Mouse (Mus musculus) embryonic fibroblast, embryonic 13.5 days (primary cell): ENCODE results near the gene Ren1. TPM values are rescaled to one million over a fixed set of nuclear protein-coding genes. Genes with fewer than 3 reads are reported as not detected.
"Not testable (repeated sequence)": the region's sequence is repeated elsewhere in the genome, so short reads cannot be mapped to it uniquely, and the experiment has no call there.

Experiments
- H3K27ac ChIP-seq: 2 replicates; pipeline ENCODE4 v1.5.1; 2012; ENCODE audit warnings: low read length, control low read depth, inconsistent platforms; ENCODE audit not compliant: insufficient read depth
- H3K4me1 ChIP-seq: 2 replicates; pipeline ENCODE4 v1.6.1; 2011; ENCODE audit warnings: low read length; ENCODE audit not compliant: control insufficient read depth, insufficient read depth
- H3K4me3 ChIP-seq: 2 replicates; pipeline ENCODE4 v1.5.1; 2011; ENCODE audit warnings: mild to moderate bottlenecking, control low read depth, low read length; ENCODE audit not compliant: insufficient read depth
- CTCF ChIP-seq: IDR thresholded peaks from 2 replicates; pipeline ENCODE4 v1.5.1; 2011; ENCODE audit warnings: mild to moderate bottlenecking, control low read depth, low read length, moderate library complexity, borderline replicate concordance; ENCODE audit not compliant: insufficient read depth
- POLR2A ChIP-seq: IDR thresholded peaks from 2 replicates; pipeline ENCODE4 v1.6.1; 2011; ENCODE audit warnings: low read depth, mild to moderate bottlenecking, control low read depth, low read length, moderate library complexity
- polyA plus RNA-seq: library from polyadenylated mRNA; stranded (reverse); fragments of >200 nt; gene quantifications from 2 replicates; pipeline ENCODE4 v1.2.4, GENCODE M21; 2011; ENCODE audit warnings: low read depth; ENCODE audit not compliant: missing spikeins, insufficient read length

Ren1 gene
- polyA plus RNA-seq, 1 experiment, result not detected

DNA sequence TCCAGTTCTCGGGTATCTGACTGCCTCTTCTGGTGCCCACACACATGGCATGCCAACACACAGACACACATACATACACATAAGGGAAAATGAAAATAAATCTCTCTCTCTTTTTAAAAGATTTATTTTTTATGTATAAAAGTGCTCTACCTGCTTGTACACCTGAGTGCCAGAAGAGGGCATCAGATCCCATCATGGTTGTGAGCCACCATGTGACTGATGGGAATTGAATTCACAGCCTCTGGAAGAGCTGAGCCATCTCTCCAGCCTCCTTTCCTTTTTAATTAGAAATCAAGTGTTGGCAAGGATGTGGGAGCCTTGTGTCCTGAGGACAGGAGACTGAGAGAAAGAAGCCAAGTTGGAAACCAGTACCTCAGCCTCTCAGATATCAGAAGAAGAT, 33.2 kb upstream of the Ren1 start:
- no peak overlapping the region for H3K4me3 ChIP-seq
- H3K4me1 ChIP-seq, result no peaks in the 10 kb centered on the region
- no peak for TF ChIP-seq CTCF
- TF ChIP-seq POLR2A, result no peak
- no peak overlapping the region for H3K27ac ChIP-seq

- no peaks in the 10 kb centered on the region for H3K4me1 ChIP-seq
- H3K27ac ChIP-seq, result no peak within 1 kb of the TSS
- TF ChIP-seq CTCF (no peak), POLR2A (no peak)
- H3K4me3 ChIP-seq, result no peak within 1 kb of the TSS
These were observed 28.9 kb upstream of the Ren1 start, which contains the start of gene Kiss1 for GRCm38 (mm10) chr1:133321267-133321925. Gene Kiss1, plus strand, starts transcription at chr1:133321875.

DNA sequence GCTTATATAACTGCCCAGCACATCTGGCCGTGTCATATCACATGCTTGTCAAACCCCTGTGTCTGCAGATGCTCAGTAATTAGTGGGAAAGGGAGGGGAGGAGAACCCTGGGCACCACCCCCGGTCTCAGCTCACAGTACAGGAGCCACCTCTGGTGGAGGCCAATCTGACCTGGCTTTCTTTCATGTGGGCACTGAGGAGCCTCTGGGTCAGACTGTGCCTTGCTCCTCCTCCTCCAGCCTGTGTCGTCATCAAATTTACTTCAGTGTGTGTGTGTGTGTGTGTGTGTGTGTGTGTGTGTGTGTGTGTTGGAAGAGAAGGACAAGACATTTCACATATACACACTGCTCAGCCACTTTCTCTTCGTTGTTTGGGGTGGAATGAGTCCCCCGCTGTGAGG, 27.0 kb upstream of the Ren1 start:
- TF ChIP-seq CTCF, result no peak
- TF ChIP-seq POLR2A, result no peak
- no peaks in the 10 kb centered on the region for H3K4me1 ChIP-seq

DNA sequence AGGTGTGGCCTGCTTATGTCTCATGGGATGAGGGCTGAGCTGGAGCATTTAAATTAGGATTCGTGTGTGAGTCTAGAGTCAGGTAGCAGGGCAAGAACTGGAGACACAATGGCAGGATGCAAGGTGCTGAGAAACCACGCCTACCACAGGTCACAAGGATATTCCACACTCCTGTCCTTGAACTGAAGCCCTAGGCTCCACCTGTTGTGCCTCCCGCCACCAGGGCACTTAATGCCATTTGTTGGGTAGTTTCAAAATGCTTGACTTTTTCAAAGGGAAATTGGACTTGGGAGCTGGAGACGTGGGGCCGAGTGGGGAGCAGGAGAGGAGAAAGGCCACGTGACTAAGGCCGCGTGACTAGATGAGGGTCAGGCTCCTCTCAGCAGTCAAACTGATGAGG, 24.4 kb upstream of the Ren1 start:
- Histone ChIP-seq H3K4me3 (no peak overlapping the region), H3K27ac (no peak overlapping the region), H3K4me1 (no peaks in the 10 kb centered on the region)
- TF ChIP-seq CTCF, result no peak
- no peak for TF ChIP-seq POLR2A

More for the DNA sequence above, 27.0 kb upstream of the Ren1 start:
- H3K27ac ChIP-seq, result no peak overlapping the region
- H3K4me3 ChIP-seq, result no peak overlapping the region

DNA sequence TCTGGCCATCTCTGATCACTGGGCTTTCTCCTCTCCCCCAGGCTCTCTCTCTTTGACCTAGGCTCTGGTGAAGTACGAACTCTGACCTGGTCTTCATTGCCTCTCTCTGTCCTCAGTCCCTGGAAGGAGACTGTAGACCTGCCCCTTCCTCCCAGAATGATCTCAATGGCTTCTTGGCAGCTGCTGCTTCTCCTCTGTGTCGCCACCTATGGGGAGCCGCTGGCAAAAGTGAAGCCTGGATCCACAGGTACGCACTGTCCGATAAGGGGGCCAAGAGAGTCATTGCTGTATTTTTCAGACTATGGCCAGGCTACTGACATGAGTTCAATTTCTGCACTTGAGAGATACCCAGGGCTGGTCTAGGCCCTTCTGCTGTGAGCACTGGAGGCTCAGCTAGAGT, 23.2 kb upstream of the Ren1 start:
- no peak for TF ChIP-seq CTCF
- TF ChIP-seq POLR2A, result no peak
- Histone ChIP-seq H3K27ac (no peak overlapping the region), H3K4me3 (no peak overlapping the region), H3K4me1 (no peaks in the 10 kb centered on the region)

GRCm38 (mm10) chr1:133328299-133328795, 22.0 kb upstream of the Ren1 start:
- no peak overlapping the region for H3K27ac ChIP-seq
- no peaks in the 10 kb centered on the region for H3K4me1 ChIP-seq
- H3K4me3 ChIP-seq, result no peak overlapping the region
- TF ChIP-seq POLR2A, result no peak
- no peak for TF ChIP-seq CTCF

DNA sequence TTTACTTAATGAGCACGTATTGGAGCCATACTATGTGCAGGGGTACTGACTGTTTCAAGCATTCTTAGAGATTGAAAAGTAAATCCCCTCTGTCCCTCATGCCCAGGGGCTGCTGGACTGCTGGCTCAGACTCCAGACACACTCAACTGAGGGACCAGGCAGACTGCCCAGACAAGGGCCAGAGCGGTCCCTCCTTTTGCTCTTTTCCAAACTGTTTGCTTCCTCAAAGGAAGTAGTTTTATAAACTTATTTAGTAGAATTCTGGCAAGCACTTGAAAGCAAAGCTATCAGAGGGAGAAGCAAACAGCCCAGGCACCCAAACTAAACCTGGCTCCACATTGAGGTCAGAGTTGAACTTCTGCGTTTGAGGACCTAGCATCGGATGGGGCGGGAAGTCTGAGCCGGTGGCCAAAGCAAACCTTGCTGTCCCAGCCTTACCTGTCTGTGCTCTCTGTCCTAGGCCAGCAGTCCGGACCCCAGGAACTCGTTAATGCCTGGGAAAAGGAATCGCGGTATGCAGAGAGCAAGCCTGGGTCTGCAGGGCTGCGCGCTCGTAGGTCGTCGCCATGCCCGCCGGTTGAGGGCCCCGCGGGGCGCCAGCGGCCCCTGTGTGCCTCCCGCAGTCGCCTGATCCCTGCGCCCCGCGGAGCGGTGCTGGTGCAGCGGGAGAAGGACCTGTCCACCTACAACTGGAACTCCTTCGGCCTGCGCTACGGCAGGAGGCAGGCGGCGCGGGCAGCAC, 21.2 kb upstream of the Ren1 start:
- no peak for TF ChIP-seq CTCF
- no peak for TF ChIP-seq POLR2A
- Histone ChIP-seq H3K27ac (no peak overlapping the region), H3K4me1 (no peaks in the 10 kb centered on the region), H3K4me3 (no peak overlapping the region)

GRCm38 (mm10) chr1:133329638-133329964, 20.7 kb upstream of the Ren1 start:
- H3K27ac ChIP-seq, result no peak overlapping the region
- TF ChIP-seq POLR2A (no peak), CTCF (no peak)
- H3K4me3 ChIP-seq, result no peak overlapping the region
- no peaks in the 10 kb centered on the region for H3K4me1 ChIP-seq

DNA sequence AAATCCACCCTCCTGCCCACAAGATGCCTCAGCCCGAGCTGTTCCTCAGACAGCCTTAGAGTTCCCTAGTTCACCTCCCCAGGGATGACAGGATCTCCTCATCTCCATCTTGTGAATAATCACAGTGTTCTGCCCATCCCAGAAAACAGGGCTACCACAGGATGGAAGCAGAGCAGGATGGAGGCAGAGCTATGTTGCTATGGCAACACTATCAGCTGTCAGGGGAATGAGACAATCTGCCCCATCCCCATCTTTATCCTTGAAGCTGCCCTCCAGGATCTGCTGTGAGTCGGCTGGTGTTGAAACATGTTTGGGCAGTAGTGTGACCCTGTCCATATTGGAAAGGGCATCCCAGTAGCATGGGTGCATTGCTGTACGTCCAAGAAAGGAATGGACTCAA, 19.2 kb upstream of the Ren1 start:
- H3K4me3 ChIP-seq, result no peak overlapping the region
- no peaks in the 10 kb centered on the region for H3K4me1 ChIP-seq
- TF ChIP-seq POLR2A, result no peak
- no peak for TF ChIP-seq CTCF
- H3K27ac ChIP-seq, result no peak overlapping the region

DNA sequence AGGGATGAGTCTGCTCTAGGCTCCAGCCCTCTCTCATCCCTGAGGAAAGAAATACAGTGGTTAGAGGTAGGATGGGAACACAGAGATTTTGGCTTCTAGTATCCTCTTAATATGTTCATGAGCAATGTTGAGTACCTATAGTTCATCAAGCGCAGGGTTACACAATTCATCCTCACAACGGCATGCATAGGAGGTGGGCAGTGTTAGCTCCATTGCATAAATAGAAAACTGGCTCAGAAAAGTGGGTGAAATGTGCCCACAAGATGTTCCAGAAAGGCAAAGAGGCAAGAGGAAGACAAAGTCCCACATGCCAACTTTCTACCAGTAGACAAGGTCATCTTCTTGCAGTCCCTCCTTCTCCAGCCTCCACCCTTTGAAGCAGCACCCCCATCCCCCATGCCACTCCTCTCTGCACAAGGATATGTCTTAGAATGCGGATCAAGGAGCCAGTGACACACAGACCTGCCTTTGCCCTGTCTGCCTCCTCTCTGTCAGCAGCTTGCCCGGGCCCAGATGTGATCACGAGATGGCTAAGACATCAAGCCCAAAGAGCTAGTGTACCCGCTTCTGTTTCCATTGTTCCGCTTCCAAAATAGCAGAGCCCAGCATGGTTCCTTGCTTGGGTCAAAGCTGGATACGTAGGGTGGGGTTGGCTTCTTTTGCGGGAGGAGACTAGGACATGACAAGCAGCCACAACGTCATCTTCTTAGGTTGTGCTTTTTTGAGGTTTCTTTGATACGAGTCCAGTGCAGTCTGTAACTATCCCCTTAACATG, 17.5 kb upstream of the Ren1 start:
- TF ChIP-seq POLR2A, result no peak
- TF ChIP-seq CTCF, result no peak
- H3K27ac ChIP-seq, result no peak overlapping the region
- H3K4me3 ChIP-seq, result no peak overlapping the region
- H3K4me1 ChIP-seq, result no peaks in the 10 kb centered on the region

GRCm38 (mm10) chr1:133333937-133334336, 16.4 kb upstream of the Ren1 start:
- TF ChIP-seq CTCF (no peak), POLR2A (no peak)
- Histone ChIP-seq H3K4me3 (no peak overlapping the region), H3K4me1 (no peaks in the 10 kb centered on the region), H3K27ac (no peak overlapping the region)

- not testable (repeated sequence) for H3K27ac ChIP-seq, H3K4me3 ChIP-seq, H3K4me1 ChIP-seq
These were observed 9.9 kb upstream of the Ren1 start for GRCm38 (mm10) chr1:133340403-133340802.
